Mouse (Mus musculus): ENCODE measurements at regions not wholly inside any gene's neighbourhood (a gene's known extent, or its start where the extent isn't known, plus 50 kb on each side); places are given as distances from the start of the nearest gene placed in this dataset.
A peak's percentile ranks its signal among the peaks of the same experiment; 100 is the strongest.
"Not testable (repeated sequence)": the region's sequence is repeated elsewhere in the genome, so short reads cannot be mapped to it uniquely, and the experiment has no call there.

DNA sequence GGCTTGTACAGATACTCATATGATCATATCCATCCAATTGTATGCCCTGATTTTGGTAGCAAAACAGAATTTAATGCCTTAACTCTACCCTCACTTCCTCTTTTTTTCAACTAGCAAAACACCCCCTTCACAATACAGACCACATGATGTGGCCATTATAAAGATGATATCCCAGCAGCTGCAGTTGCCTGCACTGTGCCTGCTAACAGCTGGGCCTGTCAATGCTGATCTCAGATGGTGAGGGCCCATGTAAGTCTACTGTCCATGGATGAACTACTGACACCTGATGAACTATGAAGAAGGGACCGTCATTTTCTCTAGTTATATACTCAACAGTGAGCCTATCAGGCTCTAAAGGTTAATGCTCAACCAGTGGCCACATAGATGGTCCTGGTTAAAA lies 191.8 kb upstream of the Fmr1 start:
- DNase-seq (ENCODE audit: low spot score in 2 of 2), result no peak

DNA sequence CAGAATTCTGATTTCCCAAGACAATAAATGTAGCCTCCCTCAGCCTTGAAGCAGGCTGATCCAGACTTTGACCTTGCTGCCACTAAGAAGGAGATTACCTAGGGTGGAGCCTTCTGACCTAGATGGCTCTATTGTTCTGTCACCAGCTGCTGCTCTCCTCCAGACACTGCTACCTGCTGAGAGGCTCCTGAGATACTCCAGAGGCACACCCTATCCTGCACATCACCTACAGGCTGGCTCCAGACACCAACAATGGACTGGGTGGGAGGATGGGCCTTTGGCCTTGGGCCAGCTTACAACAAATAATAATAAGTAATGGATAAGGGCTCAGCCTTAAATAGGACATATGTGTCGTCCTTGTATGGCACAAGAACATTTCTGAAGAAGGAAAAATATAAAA lies 186.3 kb upstream of the Fmr1 start:
- DNase-seq (ENCODE audit: low spot score in 2 of 2), result not testable (repeated sequence)

DNA sequence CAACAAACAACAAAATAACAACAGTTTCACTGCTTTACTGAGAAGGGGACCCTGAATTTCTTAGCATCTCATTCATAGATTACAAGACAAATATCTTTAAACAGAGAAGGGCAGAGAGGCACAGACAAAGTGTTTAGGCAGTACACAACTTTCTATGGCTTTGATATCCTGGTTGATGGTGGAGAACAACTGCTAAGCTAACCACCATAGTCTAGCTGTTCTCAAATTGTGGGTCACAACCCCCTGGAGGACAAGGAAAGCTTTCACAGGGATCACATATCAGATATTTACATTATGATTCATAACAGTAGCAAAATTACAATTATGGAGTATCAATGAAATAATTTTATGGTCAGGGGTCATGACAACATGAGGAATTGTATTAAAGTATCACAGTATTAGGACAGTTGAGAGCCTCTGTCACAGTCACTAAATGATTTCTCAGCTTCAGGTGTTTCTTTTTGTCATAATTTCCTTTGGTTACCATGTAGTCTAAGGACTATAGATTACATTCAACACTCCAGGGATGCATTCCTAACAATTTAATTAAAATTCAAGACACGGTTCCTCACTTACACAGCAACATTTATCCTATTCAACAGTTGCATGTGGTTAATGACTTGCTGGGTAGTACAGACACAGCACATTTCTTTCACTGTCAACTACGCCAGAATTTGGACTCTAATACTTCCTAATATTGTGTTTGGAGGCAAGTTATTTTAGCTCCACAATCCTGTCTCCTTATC lies 183.8 kb upstream of the Fmr1 start:
- no peak for DNase-seq (ENCODE audit: low spot score in 2 of 2)

DNA sequence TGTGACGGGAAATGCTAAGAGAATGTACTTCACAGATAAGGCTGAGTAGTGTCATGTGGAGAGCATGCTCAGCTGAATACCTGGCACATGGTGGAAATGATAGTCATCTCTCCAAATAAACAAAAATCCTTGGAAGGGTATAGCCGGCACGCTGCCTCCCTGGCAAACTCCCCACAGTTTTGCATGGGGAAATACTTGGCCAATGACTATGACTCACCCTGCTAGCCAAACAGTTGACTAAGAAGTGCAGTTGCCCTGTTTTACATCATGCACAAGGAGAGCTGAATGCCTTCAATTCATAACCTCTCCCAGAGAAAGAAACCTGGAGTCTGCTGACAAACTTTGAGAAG lies 183.2 kb upstream of the Fmr1 start:
- peak; percentile 4 to 47 for DNase-seq (ENCODE audit: low spot score in 2 of 2)

DNA sequence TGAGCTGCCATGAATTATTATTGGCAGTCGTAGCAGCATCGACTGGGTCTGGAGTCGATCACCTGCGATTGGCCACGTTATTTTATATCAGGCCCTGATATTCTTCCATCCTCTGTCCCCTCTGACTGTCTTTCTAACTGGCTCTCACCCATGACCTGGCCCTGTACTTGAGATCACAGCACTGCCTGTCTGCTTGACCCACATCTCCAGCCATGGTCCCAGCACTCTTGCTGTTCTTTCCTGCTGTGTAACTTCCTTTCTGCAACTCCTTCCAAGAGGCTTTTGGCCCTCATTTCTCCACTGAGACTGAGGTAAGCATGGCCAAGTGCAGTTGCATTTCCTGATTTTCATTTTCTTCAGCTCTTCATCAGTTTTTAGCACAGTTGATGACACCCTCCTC lies 182.6 kb upstream of the Fmr1 start:
- no peak for DNase-seq (ENCODE audit: low spot score in 2 of 2)

DNA sequence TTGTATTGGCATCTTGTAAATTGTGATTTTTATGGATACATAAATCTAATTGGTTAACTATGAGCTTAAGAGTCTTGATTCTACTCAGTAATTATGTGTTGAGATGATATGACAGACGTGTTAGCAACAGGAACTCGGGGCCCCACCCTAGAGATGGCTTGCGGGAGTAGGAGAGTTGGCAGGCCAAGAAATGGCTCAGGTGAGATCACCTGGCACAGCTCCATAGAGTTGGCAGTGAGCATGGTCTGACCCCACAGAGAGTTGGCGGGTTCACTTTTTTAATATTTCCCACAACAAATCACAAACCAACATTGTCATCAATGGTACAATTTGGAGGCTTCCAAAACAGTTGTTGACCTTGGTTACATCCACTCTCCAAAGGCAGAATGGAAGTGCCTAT lies 180.5 kb upstream of the Fmr1 start:
- no peak for DNase-seq (ENCODE audit: low spot score in 2 of 2)

DNA sequence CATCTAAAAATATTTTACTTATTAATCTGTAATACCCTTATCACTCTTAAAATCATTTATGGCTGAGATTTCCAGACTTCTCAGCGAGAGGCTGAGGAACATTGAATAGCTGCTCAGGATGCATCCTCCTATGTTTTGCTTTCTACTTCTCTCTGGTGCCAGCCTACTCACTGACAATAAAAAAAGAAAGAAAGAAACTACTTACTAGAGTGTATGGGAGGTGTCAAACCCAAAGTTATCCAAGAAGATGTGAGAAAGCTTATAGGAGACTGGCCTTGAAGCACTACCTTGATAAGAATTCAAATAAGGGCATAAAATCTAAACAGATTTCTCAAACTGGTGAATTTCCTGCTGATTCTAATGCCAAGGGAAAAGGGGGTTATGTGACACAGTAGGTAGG lies 175.4 kb upstream of the Fmr1 start:
- DNase-seq (ENCODE audit: low spot score in 2 of 2), result no peak

DNA sequence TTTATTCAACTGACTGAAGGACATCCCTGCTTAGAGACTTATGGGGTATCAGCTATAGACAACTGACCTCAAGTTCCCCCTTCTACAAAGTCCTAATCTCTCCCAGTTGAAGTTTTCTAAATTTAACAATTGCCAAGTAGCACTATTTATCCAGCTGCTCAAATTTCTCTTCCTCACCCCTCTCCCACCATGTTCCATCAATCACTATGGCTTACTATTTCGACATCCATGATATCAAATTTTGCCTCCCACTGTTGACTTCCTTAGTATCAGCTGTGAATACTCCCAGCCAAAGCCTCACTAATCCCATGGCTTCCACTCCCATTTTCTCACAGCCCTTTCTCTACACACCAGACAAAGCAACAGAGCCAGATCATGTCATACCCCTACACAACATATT lies 170.7 kb upstream of the Fmr1 start:
- DNase-seq (ENCODE audit: low spot score in 2 of 2), result no peak

DNA sequence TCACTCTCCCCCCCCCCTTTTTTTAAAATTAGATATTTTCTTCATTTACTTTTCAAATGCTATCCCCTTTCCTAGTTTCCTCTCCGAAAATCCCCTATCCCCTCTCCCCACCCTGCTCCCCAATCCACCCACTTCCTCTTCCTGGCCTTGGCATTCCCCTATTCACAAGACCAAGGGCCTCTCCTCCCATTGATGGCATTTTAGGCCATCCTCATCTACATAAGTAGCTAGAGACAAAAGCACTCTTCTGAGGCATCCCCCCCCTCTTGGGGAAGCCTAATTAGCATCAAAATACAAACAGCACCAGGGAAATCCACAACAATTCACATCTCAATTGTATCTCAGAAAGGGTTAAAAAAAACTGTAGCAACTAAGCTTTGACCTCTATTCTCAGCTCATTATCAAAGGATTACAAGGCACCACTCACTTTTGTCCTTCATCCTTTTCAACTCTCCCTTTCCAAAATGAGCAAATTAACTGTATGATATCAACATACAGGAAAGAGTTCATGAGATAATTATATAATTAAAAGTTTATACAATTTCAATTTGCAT lies 166.1 kb upstream of the Fmr1 start:
- no peak for DNase-seq (ENCODE audit: low spot score in 2 of 2)

DNA sequence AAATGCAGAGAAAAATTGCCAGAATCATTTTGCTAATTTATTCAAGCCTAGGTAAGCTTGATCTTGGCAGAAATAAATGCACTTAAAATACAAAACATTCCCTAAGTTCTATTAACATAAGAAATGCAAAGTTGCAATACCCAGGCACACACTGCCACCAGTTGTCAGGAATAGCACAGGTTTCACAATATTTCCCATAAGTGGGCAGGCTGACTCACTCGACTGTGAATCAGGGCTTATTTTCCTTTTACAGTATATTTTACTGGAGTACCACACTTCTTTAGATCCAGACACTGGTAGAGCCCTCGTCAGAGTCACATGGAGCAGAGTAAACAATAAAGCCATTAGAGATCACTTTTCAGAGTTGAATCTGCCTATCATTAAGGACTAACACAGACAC lies 131.8 kb upstream of the Fmr1 start:
- DNase-seq (ENCODE audit: low spot score in 2 of 2), result no peak

DNA sequence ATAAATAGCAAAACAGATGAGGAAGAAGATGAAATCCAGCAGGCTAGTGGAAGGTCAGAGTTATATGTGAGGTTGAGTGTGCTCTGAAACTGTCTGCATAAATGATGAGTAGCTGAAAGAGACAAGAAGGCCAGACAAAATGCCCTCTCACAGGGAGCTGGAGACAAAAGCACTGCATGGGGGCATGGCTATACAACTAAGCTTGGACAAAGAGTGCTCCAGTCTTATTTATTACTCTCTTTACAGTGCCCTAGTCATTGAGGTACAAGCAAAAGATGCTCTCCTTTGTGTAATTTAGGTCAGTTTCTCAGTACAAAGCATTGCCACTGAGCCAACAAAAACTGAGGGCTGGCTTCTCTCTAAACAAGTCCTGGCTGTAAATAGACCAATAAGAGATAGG lies 124.3 kb upstream of the Fmr1 start:
- no peak for DNase-seq (ENCODE audit: low spot score in 2 of 2)

DNA sequence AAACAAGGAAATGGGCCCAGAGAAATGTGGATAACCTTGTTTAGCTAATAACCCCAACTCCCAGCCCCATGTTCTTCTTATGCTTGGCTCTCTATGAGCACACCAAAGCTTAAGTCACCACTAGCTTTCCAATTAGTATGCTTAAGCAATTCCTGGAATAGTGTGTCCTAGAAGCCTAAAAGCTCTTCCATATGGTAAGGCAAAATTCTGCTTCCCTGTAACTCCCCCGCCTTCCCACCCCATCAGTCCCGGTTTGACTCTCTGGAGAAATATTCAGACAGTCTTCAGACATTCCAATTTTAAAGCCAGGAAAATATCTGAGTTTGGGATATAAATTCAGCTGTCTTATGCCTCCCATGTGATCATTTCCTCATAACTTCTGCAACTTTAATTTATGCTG lies 120.6 kb upstream of the Fmr1 start:
- DNase-seq (ENCODE audit: low spot score in 2 of 2), result no peak

DNA sequence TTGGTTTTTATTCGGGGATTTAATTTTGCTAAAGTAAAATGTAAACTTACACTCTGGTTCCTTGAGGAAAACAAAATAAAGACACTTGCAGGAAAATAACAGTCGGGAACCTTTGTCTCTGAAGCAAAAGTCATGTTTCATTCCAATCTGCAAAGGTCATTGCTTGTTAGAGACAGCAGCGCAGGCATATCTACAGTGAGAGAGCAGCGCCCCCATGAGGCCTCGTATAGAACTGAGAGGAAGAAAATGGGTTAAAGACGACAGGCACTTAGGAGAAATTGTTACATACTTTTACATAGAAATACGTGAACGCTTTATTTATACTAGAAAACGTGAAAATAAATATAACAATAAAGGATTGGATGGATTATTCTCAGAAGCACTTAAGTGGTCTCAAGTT lies 93.1 kb upstream of the Fmr1 start:
- DNase-seq (ENCODE audit: low spot score in 2 of 2), result peak; percentile 2 to 34

DNA sequence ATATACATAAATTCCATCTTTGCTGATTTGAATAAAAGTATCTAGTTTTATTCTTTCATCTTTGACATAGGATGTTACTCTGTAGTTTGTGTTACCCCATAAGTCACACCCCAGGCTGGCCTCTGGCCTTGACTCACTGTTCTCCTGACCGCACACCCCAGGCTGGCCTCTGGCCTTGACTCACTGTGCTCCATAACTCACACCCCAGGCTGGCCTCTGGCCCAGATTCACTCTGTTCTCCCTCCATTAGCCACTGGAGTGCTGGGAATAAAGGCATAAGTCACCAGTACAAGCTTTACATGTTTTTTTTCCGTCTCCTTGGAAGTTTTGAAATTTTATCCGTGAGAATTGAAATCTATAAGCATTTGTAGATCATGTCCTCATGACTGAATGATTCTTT lies 56.2 kb upstream of the Fmr1 start:
- DNase-seq (ENCODE audit: low spot score in 2 of 2), result no peak
